Mouse (Mus musculus) embryonic fibroblast, embryonic 13.5 days (primary cell): ENCODE measurements around the gene Xkr8.

Experiments used
- CTCF ChIP-seq: IDR thresholded peaks from 2 replicates; pipeline ENCODE4 v1.5.1; 2011; ENCODE audit warnings: mild to moderate bottlenecking, control low read depth, low read length, moderate library complexity, borderline replicate concordance; ENCODE audit not compliant: insufficient read depth
- POLR2A ChIP-seq: IDR thresholded peaks from 2 replicates; pipeline ENCODE4 v1.6.1; 2011; ENCODE audit warnings: low read depth, mild to moderate bottlenecking, control low read depth, low read length, moderate library complexity

DNA sequence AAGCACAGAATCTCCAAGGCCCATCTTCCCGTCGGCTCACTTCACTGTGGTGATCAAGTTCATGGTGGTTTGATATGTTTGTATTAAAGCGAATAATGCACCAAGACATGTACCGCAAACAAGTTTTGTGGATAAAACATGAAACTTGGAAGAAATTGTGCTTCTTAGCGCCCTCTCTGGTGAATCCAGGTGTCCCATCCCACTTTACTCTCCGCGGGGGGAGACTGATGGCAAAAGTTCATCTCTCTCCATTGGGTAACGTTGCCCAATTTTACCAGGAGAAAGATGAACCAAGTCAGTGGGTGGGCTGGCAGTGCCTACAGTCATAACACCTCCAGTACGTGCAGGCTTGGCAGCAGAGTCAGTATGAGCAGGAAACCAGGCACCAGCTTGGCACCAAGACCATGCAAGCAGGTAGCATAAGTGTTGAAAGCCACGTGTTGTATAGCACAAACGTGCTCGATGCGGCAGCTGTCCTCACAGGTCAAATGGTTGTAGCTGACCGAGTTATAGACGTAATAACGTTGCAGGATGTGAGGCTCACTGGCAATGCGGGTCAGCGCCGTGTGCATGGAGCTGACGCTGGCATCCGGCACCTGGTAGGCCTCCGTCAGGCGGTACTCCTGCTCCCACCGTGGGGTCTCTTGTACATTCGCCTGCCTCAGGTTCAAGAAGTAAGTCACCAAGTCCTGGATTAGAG lies 875 bp upstream of the Xkr8 start:
- TF ChIP-seq POLR2A (no peak), CTCF (no peak)
